Mouse (Mus musculus) brown adipose tissue, adult 24 weeks (tissue): ENCODE measurements around the gene Hcn2. TPM values are rescaled to one million over a fixed set of nuclear protein-coding genes. Genes with fewer than 3 reads are reported as not detected.

Experiments used
- H3K27ac ChIP-seq: fragments of 200-500 bp; replicated peaks from 2 replicates; pipeline ENCODE4 v1.5.1; 2012; ENCODE audit warnings: low read depth, mild to moderate bottlenecking, low read length
- H3K4me1 ChIP-seq: fragments of 200-500 bp; 2 replicates; pipeline ENCODE4 v1.6.1; 2012; ENCODE audit warnings: low read length, mixed read lengths; ENCODE audit not compliant: control insufficient read depth, insufficient read depth, insufficient read length
- H3K4me3 ChIP-seq: fragments of 200-500 bp; 2 replicates; pipeline ENCODE4 v1.5.1; 2012; ENCODE audit warnings: low read depth, mild to moderate bottlenecking, low read length, moderate library complexity; ENCODE audit not compliant: insufficient read depth
- polyA plus RNA-seq: library from polyadenylated mRNA; stranded (reverse); fragments of >200 nt; gene quantifications from 2 replicates; pipeline ENCODE4 v1.2.4, GENCODE M21; 2012; ENCODE audit not compliant: missing spikeins, insufficient read depth, insufficient read length

Gene Hcn2
- polyA plus RNA-seq, 1 experiment: 0.52 TPM

DNA sequence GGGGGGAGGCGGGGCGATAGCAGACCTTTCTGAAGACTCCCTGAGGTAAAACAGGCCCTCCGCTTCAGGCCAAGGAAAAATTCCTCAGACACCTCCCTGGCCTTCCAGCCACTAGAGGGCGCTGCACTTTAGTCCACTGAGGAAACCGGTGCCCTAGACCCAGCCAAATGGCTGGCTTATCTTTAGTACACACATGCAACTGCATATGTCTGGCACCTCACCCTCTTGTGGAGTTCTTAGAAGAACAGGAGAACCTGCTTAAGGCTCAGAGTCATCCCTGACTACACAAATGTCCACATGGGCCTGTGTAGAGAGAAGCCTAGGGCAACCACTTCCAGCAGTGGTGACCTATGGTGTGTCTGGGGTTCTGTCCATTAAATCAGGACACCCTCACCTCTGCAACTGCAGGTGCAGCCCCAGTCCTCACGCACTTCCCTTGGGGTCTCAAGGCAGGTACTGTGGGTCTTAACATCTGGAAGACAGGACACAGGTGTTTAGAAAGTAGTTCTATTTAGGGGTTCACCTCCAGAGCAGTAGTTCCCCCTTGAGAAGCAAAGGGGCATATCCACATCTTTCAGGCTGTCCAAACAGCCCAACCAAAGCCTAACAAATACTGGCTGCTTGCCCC, 3.8 kb upstream of the Hcn2 start:
- Histone ChIP-seq H3K4me3 (no peak overlapping the region), H3K4me1 (peaks cover 2% of the 10 kb centered on the region), H3K27ac (no peak overlapping the region)

- H3K27ac ChIP-seq: no peak overlapping the region
- peaks cover 3% of the 10 kb centered on the region; the same call in 1 of the 2 replicates for H3K4me1 ChIP-seq
- no peak overlapping the region for H3K4me3 ChIP-seq
Observed at GRCm38 (mm10) chr10:79713163-79713562, 3.3 kb upstream of the Hcn2 start.

- no peak overlapping the region for H3K27ac ChIP-seq
- H3K4me3 ChIP-seq: no peak overlapping the region
- peaks cover 3% of the 10 kb centered on the region; the same call in 1 of the 2 replicates for H3K4me1 ChIP-seq
Observed at GRCm38 (mm10) chr10:79714996-79715395, 1.4 kb upstream of the Hcn2 start.

GRCm38 (mm10) chr10:79716988-79717355, 538 bp downstream of the Hcn2 start:
- H3K27ac ChIP-seq: no peak overlapping the region
- H3K4me1 ChIP-seq: peaks cover 3% of the 10 kb centered on the region; the same call in 1 of the 2 replicates
- peak overlapping the region; percentile 53 for H3K4me3 ChIP-seq

GRCm38 (mm10) chr10:79717640-79718357, 1.4 kb downstream of the Hcn2 start:
- Histone ChIP-seq H3K27ac (no peak overlapping the region), H3K4me3 (peak overlapping the region; percentile 53), H3K4me1 (peaks cover 3% of the 10 kb centered on the region; the same call in 1 of the 2 replicates)

GRCm38 (mm10) chr10:79721089-79721488, 4.7 kb downstream of the Hcn2 start:
- H3K27ac ChIP-seq: no peak overlapping the region
- no peak overlapping the region for H3K4me3 ChIP-seq
- peaks cover 3% of the 10 kb centered on the region; the same call in 1 of the 2 replicates for H3K4me1 ChIP-seq

DNA sequence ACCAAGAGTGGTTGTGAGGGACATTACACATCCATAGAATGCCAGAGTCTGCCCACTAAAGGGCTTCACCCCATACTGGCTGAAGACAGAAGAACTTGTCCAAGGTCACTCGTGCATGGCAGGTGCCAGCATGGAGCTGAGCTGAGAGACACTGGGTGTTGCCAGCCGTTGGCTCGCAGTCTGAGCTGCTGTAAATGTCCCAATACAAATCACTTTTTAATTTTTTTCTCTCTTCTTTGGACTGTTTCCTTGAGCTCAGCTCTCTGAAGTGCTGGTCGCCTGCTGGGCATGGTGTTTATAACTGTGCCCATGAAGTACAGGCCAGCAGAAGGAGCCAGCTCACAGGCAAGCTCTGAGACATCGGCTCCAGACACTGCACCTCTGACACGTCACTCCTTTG, 6.6 kb downstream of the Hcn2 start:
- no peaks in the 10 kb centered on the region for H3K4me1 ChIP-seq
- no peak overlapping the region for H3K27ac ChIP-seq

GRCm38 (mm10) chr10:79723692-79724091, 7.3 kb downstream of the Hcn2 start:
- Histone ChIP-seq H3K4me1 (no peaks in the 10 kb centered on the region), H3K27ac (no peak overlapping the region)

More for the DNA sequence above, 6.6 kb downstream of the Hcn2 start:
- H3K4me3 ChIP-seq: no peak overlapping the region

GRCm38 (mm10) chr10:79726090-79726489, 9.7 kb downstream of the Hcn2 start:
- Histone ChIP-seq H3K4me3 (no peak overlapping the region), H3K27ac (no peak overlapping the region)

More at GRCm38 (mm10) chr10:79723692-79724091, 7.3 kb downstream of the Hcn2 start:
- H3K4me3 ChIP-seq: no peak overlapping the region

GRCm38 (mm10) chr10:79728323-79729249, 12.2 kb downstream of the Hcn2 start:
- H3K27ac ChIP-seq: no peak overlapping the region
- H3K4me3 ChIP-seq: no peak overlapping the region
- H3K4me1 ChIP-seq: no peaks in the 10 kb centered on the region

More at GRCm38 (mm10) chr10:79726090-79726489, 9.7 kb downstream of the Hcn2 start:
- H3K4me1 ChIP-seq: no peaks in the 10 kb centered on the region

GRCm38 (mm10) chr10:79729357-79729965, 13.0 kb downstream of the Hcn2 start:
- Histone ChIP-seq H3K4me1 (no peaks in the 10 kb centered on the region), H3K4me3 (no peak overlapping the region), H3K27ac (no peak overlapping the region)

DNA sequence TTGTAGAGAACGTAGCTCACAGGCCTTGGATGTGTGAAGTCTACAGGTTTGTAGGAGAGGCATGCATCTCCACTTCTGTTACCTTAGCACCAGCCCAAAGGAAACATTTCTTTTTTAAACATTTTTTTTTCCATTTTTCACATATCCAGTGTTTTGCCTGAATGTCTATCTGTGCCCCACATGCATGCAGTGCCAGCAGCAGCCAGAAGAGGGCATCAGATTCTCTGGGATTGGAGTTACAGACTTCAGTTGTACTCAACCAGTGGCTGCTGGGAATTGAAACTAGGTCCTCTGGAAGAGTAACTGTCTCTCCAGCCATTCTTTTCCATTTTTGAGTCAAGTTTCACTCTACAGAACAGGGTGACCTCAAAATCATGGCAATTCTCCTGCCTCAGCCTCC, 16.1 kb downstream of the Hcn2 start:
- H3K27ac ChIP-seq: no peak overlapping the region
- H3K4me1 ChIP-seq: no peaks in the 10 kb centered on the region
- no peak overlapping the region for H3K4me3 ChIP-seq

GRCm38 (mm10) chr10:79733847-79734246, 17.4 kb downstream of the Hcn2 start:
- no peaks in the 10 kb centered on the region for H3K4me1 ChIP-seq
- no peak overlapping the region for H3K27ac ChIP-seq
- H3K4me3 ChIP-seq: no peak overlapping the region

DNA sequence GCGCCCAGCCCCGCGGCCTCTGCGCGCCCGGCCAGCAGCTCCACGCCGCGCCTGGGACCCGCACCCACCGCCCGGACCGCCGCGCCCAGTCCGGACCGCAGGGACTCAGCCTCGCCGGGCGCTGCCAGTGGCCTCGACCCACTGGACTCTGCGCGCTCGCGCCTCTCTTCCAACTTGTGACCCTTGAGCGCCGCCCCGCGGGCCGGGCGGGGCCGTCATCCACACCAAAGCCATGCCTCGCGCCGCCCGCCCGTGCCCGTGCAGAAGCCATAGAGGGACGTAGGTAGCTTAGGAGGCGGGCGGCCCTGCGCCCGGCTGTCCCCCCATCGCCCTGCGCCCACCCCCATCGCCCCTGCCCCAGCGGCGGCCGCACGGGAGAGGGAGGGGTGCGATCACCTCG, 18.9 kb downstream of the Hcn2 start:
- H3K4me1 ChIP-seq: no peaks in the 10 kb centered on the region
- H3K4me3 ChIP-seq: no peak overlapping the region
- H3K27ac ChIP-seq: no peak overlapping the region

GRCm38 (mm10) chr10:79736706-79737105, 20.3 kb downstream of the Hcn2 start:
- Histone ChIP-seq H3K4me1 (no peaks in the 10 kb centered on the region), H3K4me3 (no peak overlapping the region), H3K27ac (no peak overlapping the region)
